Mouse (Mus musculus): Measurements from ENCODE around the gene Cacna1d.
A peak's percentile ranks its signal among the peaks of the same experiment; 100 is the strongest.

The Cacna1d gene

DNA sequence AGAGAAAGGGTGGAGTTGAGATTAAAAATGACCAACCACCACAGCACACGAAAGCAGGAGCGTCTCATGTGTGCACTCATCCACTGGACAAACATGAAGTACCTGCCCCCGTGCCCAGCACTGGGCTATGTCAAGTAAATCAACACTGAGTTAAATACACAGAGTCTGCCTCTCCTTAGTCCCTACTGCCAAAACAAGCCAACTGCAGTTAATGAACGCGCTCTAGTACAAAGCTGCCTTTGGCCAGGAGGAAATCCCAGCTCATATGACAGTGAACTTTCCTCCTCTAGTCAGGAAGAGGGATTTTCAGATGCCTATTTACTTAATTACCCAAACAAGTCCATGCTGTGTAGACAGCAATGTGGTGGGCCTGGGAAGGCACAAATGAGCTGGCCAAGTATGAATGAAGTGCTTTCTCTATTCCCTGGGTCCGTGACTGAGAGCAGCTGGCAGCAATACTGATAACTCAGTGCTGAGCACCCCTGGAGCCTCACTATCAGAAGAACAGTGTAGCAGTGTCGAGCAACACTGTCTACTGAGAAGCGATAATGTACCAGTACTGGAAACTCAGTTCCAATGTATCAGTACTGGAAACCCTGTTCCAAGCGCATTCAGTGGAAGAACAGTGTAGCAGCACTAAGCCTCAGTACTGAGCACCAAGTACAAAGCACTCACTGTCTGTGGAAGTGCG, 229.5 kb downstream of the Cacna1d start:
- DNase-seq (ENCODE audit: low spot score in 2 of 2), result no peak

- no peak for DNase-seq (ENCODE audit: low spot score in 2 of 2)
Measured at GRCm38 (mm10) chr14:30257626-30258025, 233.6 kb downstream of the Cacna1d start.

- DNase-seq (ENCODE audit: low spot score in 2 of 2), result no peak
Measured at GRCm38 (mm10) chr14:30256486-30256885, 234.8 kb downstream of the Cacna1d start.

- DNase-seq (ENCODE audit: low spot score in 2 of 2), result no peak
Measured at GRCm38 (mm10) chr14:30255701-30256400, 235.4 kb downstream of the Cacna1d start.

GRCm38 (mm10) chr14:30254776-30255175, 236.5 kb downstream of the Cacna1d start:
- DNase-seq (ENCODE audit: low spot score in 2 of 2), result no peak

GRCm38 (mm10) chr14:30252824-30253223, 238.4 kb downstream of the Cacna1d start:
- DNase-seq (ENCODE audit: low spot score in 2 of 2), result no peak

- DNase-seq (ENCODE audit: low spot score in 2 of 2), result no peak
Measured at GRCm38 (mm10) chr14:30251351-30251750, 239.9 kb downstream of the Cacna1d start.

- DNase-seq (ENCODE audit: low spot score in 2 of 2), result no peak
Measured at GRCm38 (mm10) chr14:30249591-30249990, 241.7 kb downstream of the Cacna1d start.

- no peak for DNase-seq (ENCODE audit: low spot score in 2 of 2)
Measured at GRCm38 (mm10) chr14:30248811-30249210, 242.4 kb downstream of the Cacna1d start.

GRCm38 (mm10) chr14:30248121-30248520, 243.1 kb downstream of the Cacna1d start:
- DNase-seq (ENCODE audit: low spot score in 2 of 2), result no peak

GRCm38 (mm10) chr14:30247606-30248005, 243.6 kb downstream of the Cacna1d start:
- DNase-seq (ENCODE audit: low spot score in 2 of 2), result no peak

- DNase-seq (ENCODE audit: low spot score in 2 of 2), result no peak
Measured at GRCm38 (mm10) chr14:30244776-30245175, 246.5 kb downstream of the Cacna1d start.

- no peak for DNase-seq (ENCODE audit: low spot score in 2 of 2)
Measured at GRCm38 (mm10) chr14:30242818-30243205, 248.4 kb downstream of the Cacna1d start.

DNA sequence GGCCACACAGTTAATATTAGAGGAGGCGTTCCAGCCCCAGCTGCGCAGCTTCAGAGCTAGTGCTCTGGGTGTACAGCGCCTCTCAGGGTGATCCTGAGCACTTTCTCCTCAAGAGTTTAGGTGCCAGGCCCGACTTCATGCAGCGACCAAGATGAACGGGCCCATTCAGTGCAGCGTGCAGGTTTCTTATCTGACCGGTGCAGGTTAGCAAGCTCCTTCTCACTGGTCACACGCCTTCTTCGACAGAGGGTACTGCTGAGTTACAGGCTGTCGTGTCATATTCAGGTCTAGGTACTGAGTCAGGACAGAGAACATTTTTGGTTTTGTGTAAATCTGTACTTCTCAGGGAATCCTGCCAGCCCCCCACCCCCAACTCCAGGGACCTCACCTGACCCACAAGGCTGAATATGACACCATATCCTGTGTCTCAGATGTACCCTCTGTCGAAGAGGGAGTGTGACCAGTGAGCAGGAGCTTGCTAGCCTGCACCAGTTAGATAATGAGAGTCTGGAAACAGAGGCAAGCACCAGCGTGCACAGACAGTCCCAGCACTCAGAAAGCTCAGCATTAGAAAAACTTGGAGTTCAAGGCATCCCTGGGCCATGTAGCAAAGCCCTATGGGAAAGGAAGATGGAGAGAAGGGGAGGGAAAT, 249.0 kb downstream of the Cacna1d start:
- no peak for DNase-seq (ENCODE audit: low spot score in 2 of 2)

GRCm38 (mm10) chr14:30240916-30241515, 250.2 kb downstream of the Cacna1d start:
- no peak for DNase-seq (ENCODE audit: low spot score in 2 of 2)

DNA sequence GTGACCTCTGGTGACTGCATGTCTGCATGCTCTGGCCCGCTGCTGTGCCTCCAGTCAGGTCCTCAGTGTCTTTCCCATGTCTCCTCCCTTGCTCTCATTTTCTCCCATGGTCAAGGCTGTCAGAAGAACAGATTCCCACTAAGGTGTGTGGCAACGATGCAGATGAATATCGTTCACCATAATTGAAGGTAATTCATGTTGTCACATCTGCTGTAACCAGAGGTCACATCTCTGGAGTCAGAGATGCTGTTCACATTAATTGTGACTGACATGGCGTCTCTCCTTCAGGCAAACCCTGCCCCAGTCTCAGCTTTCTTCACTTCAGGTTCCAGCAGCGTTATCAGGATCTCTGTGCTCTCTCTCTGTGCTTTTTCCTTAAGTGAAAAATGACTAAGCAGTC, 252.4 kb downstream of the Cacna1d start:
- no peak for DNase-seq (ENCODE audit: low spot score in 2 of 2)

DNA sequence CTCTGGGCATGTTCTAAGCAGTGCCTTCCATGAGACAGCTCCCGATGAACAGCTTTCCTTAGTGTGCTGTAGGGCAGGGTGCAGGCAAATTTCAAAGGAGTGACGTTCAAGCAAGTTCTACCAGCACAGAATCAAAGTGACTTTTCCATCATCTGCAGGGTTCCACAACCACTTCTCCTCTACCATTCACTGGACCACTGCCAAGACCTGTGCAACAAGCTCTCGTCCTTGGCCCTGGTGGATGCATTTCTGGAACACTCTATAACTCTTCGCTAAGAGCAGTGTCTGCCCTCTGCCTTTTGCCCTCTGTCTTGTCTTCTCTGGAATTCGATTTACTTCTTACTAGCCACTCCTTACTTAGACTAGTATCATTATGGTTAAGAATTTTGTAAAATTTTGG, 266.1 kb downstream of the Cacna1d start:
- DNase-seq (ENCODE audit: low spot score in 2 of 2), result no peak

DNA sequence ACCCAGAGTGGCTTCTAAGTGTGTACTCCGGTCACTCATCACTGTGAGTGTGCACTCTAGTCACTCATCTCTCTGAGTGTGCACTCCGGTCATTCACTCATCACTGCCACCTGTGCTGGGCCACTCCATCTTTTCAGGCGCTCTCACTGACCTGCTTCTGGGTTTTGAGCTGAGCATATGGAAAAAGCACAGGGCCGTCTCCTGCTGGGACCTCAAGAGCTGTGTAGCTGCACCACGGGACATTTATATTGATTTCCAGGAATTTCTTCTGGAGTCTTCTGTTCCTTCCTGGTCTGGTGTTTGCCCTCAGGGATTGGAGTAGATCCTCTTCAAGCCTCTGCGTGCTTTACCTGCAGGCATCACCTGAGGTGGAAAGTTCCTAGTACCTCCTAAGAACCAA, 269.2 kb downstream of the Cacna1d start:
- no peak for DNase-seq (ENCODE audit: low spot score in 2 of 2)

DNA sequence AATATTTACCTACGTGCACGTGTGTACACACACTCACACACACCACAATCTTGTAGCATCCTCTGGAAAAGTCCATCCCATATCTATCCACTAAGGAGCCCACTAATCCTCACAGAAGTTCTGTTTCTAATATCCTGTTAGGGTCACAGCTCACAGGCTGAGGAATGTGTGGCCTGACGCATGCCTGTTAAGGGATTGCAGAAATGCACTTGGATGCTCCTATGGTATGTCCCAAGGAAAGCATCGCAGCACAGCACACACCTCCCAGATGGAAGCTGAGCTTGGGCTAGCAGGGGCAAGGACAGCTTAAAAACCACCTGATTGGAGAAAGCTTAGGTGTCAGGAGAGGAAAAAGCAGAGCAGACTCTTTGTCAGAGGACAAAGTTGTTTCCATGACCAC, 271.4 kb downstream of the Cacna1d start:
- no peak for DNase-seq (ENCODE audit: low spot score in 2 of 2)

- peak in 1 of 2 experiments; percentile 50 for DNase-seq (ENCODE audit: low spot score in 2 of 2)
Measured at GRCm38 (mm10) chr14:30218114-30218513, 273.1 kb downstream of the Cacna1d start.

- DNase-seq (ENCODE audit: low spot score in 2 of 2), result peak in 1 of 2 experiments; percentile 50
Measured at GRCm38 (mm10) chr14:30217124-30217523, 274.1 kb downstream of the Cacna1d start.

GRCm38 (mm10) chr14:30208156-30208555, 283.1 kb downstream of the Cacna1d start:
- DNase-seq (ENCODE audit: low spot score in 2 of 2), result no peak

Data from frontal cortex, postnatal 36 days (tissue).